ENCODE assay signal across 16 mouse cellular contexts in genomic region chr12:84170610-84171009, GRCm38 (mm10). TPM values are rescaled to one million over a fixed set of nuclear protein-coding genes. Genes with fewer than 3 reads are reported as not detected.
"Had no signal": no experiment of that assay in that cellular context is flagged by ENCODE, and none has a peak within 500 bp of the region (broad histone marks: within the 10 kb centered on the region; RNA-seq: fewer than 3 reads in every experiment).

No protein-coding gene starts in this region.

- ATAC-seq: liver, postnatal 0 days; lung, postnatal 0 days; midbrain, embryonic 16.5 days had no signal

- DNase-seq: liver, embryonic 13.5 days; liver, postnatal 0 days; lung, adult 2 months; lung, postnatal 14 days; lung, postnatal 36 days; midbrain, embryonic 14.5 days; retina, postnatal 1 day; right cerebral cortex, adult 18-20 months; right cerebral cortex, postnatal 25 days; right cerebral cortex, postnatal 4 days; thymus, adult 2 months; thymus, postnatal 25 days; thymus, postnatal 4 days had no signal

RNA-seq across cellular contexts. Expression of gene Dnal1, which starts 56.4 kb away (rescaled TPM):
- total RNA-seq: monocyte, adult 5-6 weeks had no signal
